Mouse (Mus musculus): ENCODE measurements around the gene Dock9. TPM values are rescaled to one million over a fixed set of nuclear protein-coding genes. Genes with fewer than 3 reads are reported as not detected.

The Dock9 gene
- 21.7 and 26.0 TPM in 2 replicates for total RNA-seq (2014; fragmentation: Nextera tagmentation)
- 9.3 and 10.2 TPM in 2 replicates for total RNA-seq (2017)
- 2.7 and 3.4 TPM in 2 replicates for polyA plus RNA-seq (2012)

DNA sequence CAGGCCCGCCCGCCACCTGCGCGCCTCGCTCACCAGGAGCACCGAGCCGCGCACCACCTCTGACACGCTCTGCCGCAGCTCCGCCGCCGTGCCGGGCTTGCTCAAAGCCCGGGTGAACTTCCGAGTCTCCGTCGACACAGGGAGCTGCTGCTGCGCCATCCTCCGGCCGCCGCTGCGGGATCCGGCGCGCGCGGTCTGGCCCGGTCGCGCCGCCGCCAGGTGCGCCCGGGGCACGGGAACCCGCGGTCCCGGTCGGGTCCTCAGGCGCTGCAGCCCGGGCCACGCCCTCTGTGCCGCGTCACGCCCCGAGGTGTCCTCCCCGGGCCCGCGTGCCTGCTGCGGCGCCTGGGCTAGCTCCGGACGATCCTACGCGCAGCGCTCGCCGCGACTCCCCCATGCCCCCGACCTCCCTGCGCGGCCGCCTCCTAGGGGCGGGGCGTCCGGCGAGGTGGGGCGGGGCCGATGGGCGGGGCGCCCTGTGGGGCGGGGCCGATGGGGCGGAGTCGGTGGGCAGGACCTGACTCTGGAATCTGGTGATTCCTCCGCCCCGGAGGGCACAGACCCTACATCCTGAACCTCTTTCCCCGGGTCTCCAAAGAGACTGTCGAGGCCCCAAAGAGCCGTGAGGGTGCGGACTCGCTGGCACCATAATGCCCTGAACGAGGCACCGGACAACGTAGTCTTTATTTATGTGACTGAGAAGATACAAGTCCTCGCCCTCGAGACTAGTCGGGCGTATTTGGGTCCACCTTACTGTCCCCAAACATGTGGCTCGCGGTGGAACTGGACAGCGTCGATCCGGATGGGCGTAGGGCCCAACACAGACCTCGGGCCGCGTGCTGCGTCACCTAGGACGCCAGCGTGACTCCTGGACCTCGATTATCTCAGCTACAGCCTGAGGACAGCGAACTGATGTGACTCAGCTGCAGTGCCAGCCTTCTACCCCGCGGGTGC is at the start of gene Dock9:
Gene Dock9 (minus strand): TSS at position 381 of the 954 bp plus-strand sequence.
- peak; percentile 52 for ATAC-seq (ENCODE audit: extremely low read depth, insufficient number of reproducible peaks, low FRiP score, poor library complexity, severe bottlenecking)
- Histone ChIP-seq H3K4me3 (ENCODE audit: low read depth, low read length) (peak within 1 kb of the TSS; percentile 76), H3K4me1 (ENCODE audit: insufficient read depth, low read depth, low read length) (peaks cover 52% of the 10 kb centered on the region), H3K27me3 (ENCODE audit: insufficient read depth, low read length) (0 out of 2 replicates have a peak, but pooled peaks cover 3% of the 10 kb centered on the region), H3K9me3 (replicated peaks) (peaks cover 7% of the 10 kb centered on the region), H3K36me3 (replicated peaks) (no peaks in the 10 kb centered on the region)
- TF ChIP-seq GATA1 (IDR thresholded peaks at IDR 0.05; ENCODE audit: borderline replicate concordance, low read length): no peak
- no peak for TF ChIP-seq GATA2 (IDR thresholded peaks at IDR 0.05; ENCODE audit: borderline replicate concordance, low read depth, low read length)
- TF ChIP-seq TAL1 (conservative IDR thresholded peaks at IDR 0.05; ENCODE audit: low read depth, low read length): no peak
- TF ChIP-seq CTCF (IDR thresholded peaks at IDR 0.05; ENCODE audit: low read depth, low read length): no peak
- no peak for TF ChIP-seq POLR2AphosphoS5 (IDR thresholded peaks at IDR 0.05; ENCODE audit: insufficient replicate concordance, low read depth, low read length)
- DNase-seq (ENCODE audit: low spot score): peak; percentile 78

DNA sequence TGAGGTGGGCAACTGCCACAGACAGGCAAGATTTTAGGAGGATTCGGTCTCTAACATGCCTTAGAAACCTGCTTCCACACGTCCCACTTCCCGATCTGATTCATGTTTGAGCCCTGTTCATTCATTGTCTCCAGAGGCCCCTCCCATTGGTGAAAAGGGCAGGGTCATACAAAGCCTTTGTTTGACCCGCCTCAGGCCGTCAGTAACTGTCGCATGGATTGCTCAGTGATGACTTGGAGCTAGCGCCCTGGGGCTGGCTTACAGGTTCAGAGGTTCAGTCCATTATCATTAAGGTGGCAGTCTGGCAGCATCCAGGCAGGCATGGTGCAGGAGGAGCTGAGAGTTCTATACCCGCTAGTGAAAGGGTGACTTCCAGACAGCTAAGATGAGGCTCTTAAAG is 46.8 kb upstream of the Dock9 start:
- H3K9me3 ChIP-seq (replicated peaks): peaks cover 3% of the 10 kb centered on the region; the same call in 1 of the 2 replicates
- no peaks in the 10 kb centered on the region for H3K27me3 ChIP-seq (ENCODE audit: insufficient read depth, low read length)
- H3K4me1 ChIP-seq (ENCODE audit: insufficient read depth, low read depth, low read length): no peaks in the 10 kb centered on the region
- TF ChIP-seq GATA1 (IDR thresholded peaks at IDR 0.05; ENCODE audit: borderline replicate concordance, low read length) (no peak), CTCF (IDR thresholded peaks at IDR 0.05; ENCODE audit: low read depth, low read length) (no peak), GATA2 (IDR thresholded peaks at IDR 0.05; ENCODE audit: borderline replicate concordance, low read depth, low read length) (no peak), POLR2AphosphoS5 (IDR thresholded peaks at IDR 0.05; ENCODE audit: insufficient replicate concordance, low read depth, low read length) (no peak), TAL1 (conservative IDR thresholded peaks at IDR 0.05; ENCODE audit: low read depth, low read length) (no peak)
- ATAC-seq (ENCODE audit: extremely low read depth, insufficient number of reproducible peaks, low FRiP score, poor library complexity, severe bottlenecking) (no peak), DNase-seq (ENCODE audit: low spot score) (no peak)
- no peak overlapping the region for H3K4me3 ChIP-seq (ENCODE audit: low read depth, low read length)
- no peaks in the 10 kb centered on the region for H3K36me3 ChIP-seq (replicated peaks)

GRCm38 (mm10) chr14:121840217-121840616 is 42.6 kb upstream of the Dock9 start:
- no peak overlapping the region for H3K4me3 ChIP-seq (ENCODE audit: low read depth, low read length)
- TF ChIP-seq POLR2AphosphoS5 (IDR thresholded peaks at IDR 0.05; ENCODE audit: insufficient replicate concordance, low read depth, low read length) (no peak), GATA2 (IDR thresholded peaks at IDR 0.05; ENCODE audit: borderline replicate concordance, low read depth, low read length) (no peak), CTCF (IDR thresholded peaks at IDR 0.05; ENCODE audit: low read depth, low read length) (no peak), GATA1 (IDR thresholded peaks at IDR 0.05; ENCODE audit: borderline replicate concordance, low read length) (no peak), TAL1 (conservative IDR thresholded peaks at IDR 0.05; ENCODE audit: low read depth, low read length) (no peak)
- peaks cover 20% of the 10 kb centered on the region for H3K9me3 ChIP-seq (replicated peaks)
- DNase-seq (ENCODE audit: low spot score): no peak
- H3K27me3 ChIP-seq (ENCODE audit: insufficient read depth, low read length): no peaks in the 10 kb centered on the region
- no peak for ATAC-seq (ENCODE audit: extremely low read depth, insufficient number of reproducible peaks, low FRiP score, poor library complexity, severe bottlenecking)
- H3K36me3 ChIP-seq (replicated peaks): no peaks in the 10 kb centered on the region
- H3K4me1 ChIP-seq (ENCODE audit: insufficient read depth, low read depth, low read length): no peaks in the 10 kb centered on the region

DNA sequence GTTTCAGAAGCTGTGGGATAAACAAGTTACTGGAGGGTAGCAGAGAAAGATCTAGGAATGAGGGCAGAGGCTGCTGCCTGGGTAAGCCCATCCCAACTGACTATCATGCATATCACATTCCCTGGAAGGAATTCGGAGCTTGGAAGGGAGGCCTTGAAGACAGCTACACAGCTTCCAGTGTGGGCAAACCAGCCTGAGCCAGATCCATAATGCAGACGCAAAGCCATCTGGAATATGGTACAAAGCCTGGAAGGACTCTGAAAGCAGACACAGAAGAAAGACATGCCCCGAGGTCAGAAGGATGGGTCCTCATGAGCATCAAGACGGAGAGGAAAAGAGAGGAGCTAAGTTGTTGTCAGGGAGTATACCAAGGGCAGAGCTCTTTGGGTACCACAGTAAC is 40.5 kb upstream of the Dock9 start:
- DNase-seq (ENCODE audit: low spot score) (no peak), ATAC-seq (ENCODE audit: extremely low read depth, insufficient number of reproducible peaks, low FRiP score, poor library complexity, severe bottlenecking) (no peak)
- H3K4me3 ChIP-seq (ENCODE audit: low read depth, low read length): no peak overlapping the region
- TF ChIP-seq TAL1 (conservative IDR thresholded peaks at IDR 0.05; ENCODE audit: low read depth, low read length): no peak
- TF ChIP-seq GATA2 (IDR thresholded peaks at IDR 0.05; ENCODE audit: borderline replicate concordance, low read depth, low read length): no peak
- no peak for TF ChIP-seq POLR2AphosphoS5 (IDR thresholded peaks at IDR 0.05; ENCODE audit: insufficient replicate concordance, low read depth, low read length)
- no peak for TF ChIP-seq CTCF (IDR thresholded peaks at IDR 0.05; ENCODE audit: low read depth, low read length)
- no peaks in the 10 kb centered on the region for H3K27me3 ChIP-seq (ENCODE audit: insufficient read depth, low read length)
- peaks cover 23% of the 10 kb centered on the region for H3K9me3 ChIP-seq (replicated peaks)
- H3K36me3 ChIP-seq (replicated peaks): no peaks in the 10 kb centered on the region
- H3K4me1 ChIP-seq (ENCODE audit: insufficient read depth, low read depth, low read length): no peaks in the 10 kb centered on the region

GRCm38 (mm10) chr14:121833001-121833520 is 35.4 kb upstream of the Dock9 start:
- no peak for TF ChIP-seq POLR2AphosphoS5 (IDR thresholded peaks at IDR 0.05; ENCODE audit: insufficient replicate concordance, low read depth, low read length)
- TF ChIP-seq CTCF (IDR thresholded peaks at IDR 0.05; ENCODE audit: low read depth, low read length): no peak
- no peak for TF ChIP-seq TAL1 (conservative IDR thresholded peaks at IDR 0.05; ENCODE audit: low read depth, low read length)
- TF ChIP-seq GATA2 (IDR thresholded peaks at IDR 0.05; ENCODE audit: borderline replicate concordance, low read depth, low read length): no peak
- H3K4me3 ChIP-seq (ENCODE audit: low read depth, low read length): no peak overlapping the region
- DNase-seq (ENCODE audit: low spot score) (no peak), ATAC-seq (ENCODE audit: extremely low read depth, insufficient number of reproducible peaks, low FRiP score, poor library complexity, severe bottlenecking) (no peak)
- H3K36me3 ChIP-seq (replicated peaks): no peaks in the 10 kb centered on the region
- H3K27me3 ChIP-seq (ENCODE audit: insufficient read depth, low read length): no peaks in the 10 kb centered on the region
- no peaks in the 10 kb centered on the region for H3K4me1 ChIP-seq (ENCODE audit: insufficient read depth, low read depth, low read length)
- H3K9me3 ChIP-seq (replicated peaks): peaks cover 10% of the 10 kb centered on the region

GRCm38 (mm10) chr14:121829816-121830442 is 32.3 kb upstream of the Dock9 start:
- H3K9me3 ChIP-seq (replicated peaks): peaks cover 2% of the 10 kb centered on the region; the same call in 1 of the 2 replicates
- no peaks in the 10 kb centered on the region for H3K4me1 ChIP-seq (ENCODE audit: insufficient read depth, low read depth, low read length)
- no peak for TF ChIP-seq TAL1 (conservative IDR thresholded peaks at IDR 0.05; ENCODE audit: low read depth, low read length)
- no peak for TF ChIP-seq GATA1 (IDR thresholded peaks at IDR 0.05; ENCODE audit: borderline replicate concordance, low read length)
- TF ChIP-seq CTCF (IDR thresholded peaks at IDR 0.05; ENCODE audit: low read depth, low read length): no peak
- TF ChIP-seq GATA2 (IDR thresholded peaks at IDR 0.05; ENCODE audit: borderline replicate concordance, low read depth, low read length): no peak
- no peaks in the 10 kb centered on the region for H3K27me3 ChIP-seq (ENCODE audit: insufficient read depth, low read length)
- H3K4me3 ChIP-seq (ENCODE audit: low read depth, low read length): no peak overlapping the region
- ATAC-seq (ENCODE audit: extremely low read depth, insufficient number of reproducible peaks, low FRiP score, poor library complexity, severe bottlenecking): no peak
- no peak for DNase-seq (ENCODE audit: low spot score)
- H3K36me3 ChIP-seq (replicated peaks): no peaks in the 10 kb centered on the region

Data from G1E (cell line).